Mouse (Mus musculus): ENCODE results near the gene Crcp.

GRCm38 (mm10) chr5:130059413-130060328 is 30.6 kb downstream of the Crcp start:
- TF ChIP-seq CTCF (IDR thresholded peaks at IDR 0.05; ENCODE audit: low read depth, low read length) (no peak), GATA1 (IDR thresholded peaks at IDR 0.05; ENCODE audit: borderline replicate concordance, low read length) (no peak), TAL1 (conservative IDR thresholded peaks at IDR 0.05; ENCODE audit: low read depth, low read length) (no peak)

Data from G1E (cell line).